Mouse (Mus musculus) forebrain, embryonic 11.5 days (tissue): ENCODE results near the gene Cep112. TPM values are rescaled to one million over a fixed set of nuclear protein-coding genes. Genes with fewer than 3 reads are reported as not detected.

ENCODE experiments used
- ATAC-seq: fragments of 200-750 bp; cut with Nextera tagmentation; replicated peaks from 2 replicates; pipeline ENCODE4 v1.8.0; 2017; ENCODE audit warnings: moderate TSS enrichment; ENCODE audit not compliant: low FRiP score
- DNase-seq: peaks from one replicate; pipeline ENCODE4 v3.0.0-alpha.2; 2017; ENCODE audit warnings: low spot score
- H3K27ac ChIP-seq: fragments of 300-500 bp; sonication (generic); 2 replicates; pipeline ENCODE4 v1.5.1; 2014; ENCODE audit warnings: low read depth, low read length
- H3K27me3 ChIP-seq: fragments of 300-500 bp; sonication (generic); 2 replicates; pipeline ENCODE4 v1.6.1; 2014; ENCODE audit warnings: mild to moderate bottlenecking, low read length, mixed read lengths; ENCODE audit not compliant: control insufficient read depth, insufficient read depth
- H3K36me3 ChIP-seq: fragments of 300-500 bp; sonication (generic); 2 replicates; pipeline ENCODE4 v1.6.1; 2014; ENCODE audit warnings: mild to moderate bottlenecking, low read length, moderate library complexity, mixed read lengths; ENCODE audit not compliant: control insufficient read depth, insufficient read depth
- H3K4me1 ChIP-seq: fragments of 300-500 bp; sonication (generic); replicated peaks from 2 replicates; pipeline ENCODE4 v1.6.1; 2014; ENCODE audit warnings: low read length, mixed read lengths; ENCODE audit not compliant: control insufficient read depth, insufficient read depth
- H3K4me2 ChIP-seq: fragments of 300-500 bp; sonication (generic); 2 replicates; pipeline ENCODE4 v1.6.1; 2014; ENCODE audit warnings: low read depth, mild to moderate bottlenecking, low read length, moderate library complexity, mixed read lengths; ENCODE audit not compliant: severe bottlenecking
- H3K4me3 ChIP-seq: fragments of 300-500 bp; sonication (generic); 2 replicates; pipeline ENCODE4 v1.5.1; 2014; ENCODE audit warnings: low read depth, low read length
- H3K9ac ChIP-seq: fragments of 300-500 bp; sonication (generic); 2 replicates; pipeline ENCODE4 v1.6.1; 2014; ENCODE audit warnings: low read length
- H3K9me3 ChIP-seq: fragments of 300-500 bp; sonication (generic); 2 replicates; pipeline ENCODE4 v1.6.1; 2016; ENCODE audit warnings: low read length, mixed read lengths; ENCODE audit not compliant: control insufficient read depth
- WGBS: fragments of 180-500 bp; shearing (Covaris S2); extraction: QIAGEN DNeasy Blood & Tissue Kit; methylation state at CpG from one replicate; pipeline ENCODE4 v1.1.7; 2014; 5-methylcytosine and 5-hydroxymethylcytosine counted together
- polyA plus RNA-seq: library from polyadenylated mRNA; unstranded; fragments of >200 nt; fragmentation: Nextera tagmentation; extraction: Ambion mirVana; gene quantifications from 2 replicates; pipeline ENCODE4 v1.2.1, GENCODE M21; 2014

Gene Cep112
- polyA plus RNA-seq, 1 experiment from 2014 or later: 16.9 TPM

DNA sequence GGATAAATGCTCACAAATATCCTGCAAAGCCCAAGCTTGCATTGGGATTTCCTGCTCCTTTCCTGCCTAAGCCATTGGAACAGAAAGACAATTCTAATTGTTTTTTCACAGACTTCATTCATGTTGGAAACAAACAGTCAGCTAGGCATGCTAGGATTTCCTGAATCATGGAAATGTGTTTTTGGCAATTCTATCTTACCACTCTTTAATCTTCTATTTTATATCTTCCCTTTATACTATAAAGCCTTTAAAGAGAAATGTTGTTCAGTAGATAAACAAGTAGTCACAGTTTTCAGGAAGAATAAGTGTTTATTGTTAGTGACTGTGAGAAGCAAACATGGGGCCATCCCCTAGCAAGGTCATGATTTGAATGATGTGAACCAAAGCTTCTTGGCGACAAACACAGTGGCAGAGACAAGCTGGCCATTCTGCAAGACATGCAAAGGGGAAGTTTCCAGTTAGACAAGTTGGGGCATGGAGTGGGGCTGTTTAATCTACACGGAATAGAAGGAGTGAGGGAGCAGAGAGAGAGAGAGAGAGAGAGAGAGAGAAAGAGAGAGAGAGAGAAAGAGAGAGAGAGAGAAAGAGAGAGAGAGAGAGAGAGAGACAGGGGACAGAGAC, 169.1 kb downstream of the Cep112 start:
- no peaks in the 10 kb centered on the region for H3K36me3 ChIP-seq
- H3K4me3 ChIP-seq: no peak overlapping the region
- H3K27me3 ChIP-seq: no peaks in the 10 kb centered on the region
- H3K9me3 ChIP-seq: no peaks in the 10 kb centered on the region
- 87% methylated on average over 2 of the region's 2 CpGs for WGBS
- H3K27ac ChIP-seq: no peak overlapping the region
- no peak for DNase-seq
- H3K4me1 ChIP-seq: no peaks in the 10 kb centered on the region
- H3K4me2 ChIP-seq: no peak overlapping the region
- H3K9ac ChIP-seq: no peak overlapping the region
- ATAC-seq: no peak

GRCm38 (mm10) chr11:108605301-108605700, 180.3 kb downstream of the Cep112 start:
- no peaks in the 10 kb centered on the region for H3K9me3 ChIP-seq
- no peaks in the 10 kb centered on the region for H3K27me3 ChIP-seq
- no peak overlapping the region for H3K9ac ChIP-seq
- WGBS: 16% methylated on average over 3 of the region's 3 CpGs
- 0 out of 2 replicates have a peak, but pooled peaks cover 2% of the 10 kb centered on the region for H3K4me1 ChIP-seq
- peak; percentile 94 for ATAC-seq
- H3K36me3 ChIP-seq: no peaks in the 10 kb centered on the region
- H3K4me3 ChIP-seq: no peak overlapping the region
- peak; percentile 66 for DNase-seq
- H3K27ac ChIP-seq: peak overlapping the region; percentile 57; the same call in 1 of the 2 replicates
- no peak overlapping the region for H3K4me2 ChIP-seq

DNA sequence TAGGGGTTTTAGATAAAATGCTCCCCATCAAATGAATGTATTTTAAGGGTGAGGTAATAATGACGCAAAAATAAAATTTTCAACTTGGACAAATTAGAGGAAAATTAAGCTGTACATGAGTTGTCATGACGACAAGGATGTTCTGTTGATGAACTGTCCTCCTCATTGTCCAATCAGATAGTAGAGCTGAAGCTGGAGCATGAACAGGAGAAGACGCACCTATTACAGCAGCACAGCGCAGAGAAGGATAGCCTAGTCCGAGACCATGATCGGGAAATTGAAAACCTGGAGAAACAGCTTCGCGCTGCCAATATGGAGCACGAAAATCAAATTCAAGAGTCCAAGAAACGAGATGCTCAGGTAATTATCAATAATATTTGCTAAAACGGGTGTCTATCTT, 181.0 kb downstream of the Cep112 start:
- no peak overlapping the region for H3K9ac ChIP-seq
- H3K27ac ChIP-seq: peak overlapping the region; percentile 60; the same call in 1 of the 2 replicates
- H3K9me3 ChIP-seq: no peaks in the 10 kb centered on the region
- 0 out of 2 replicates have a peak, but pooled peaks cover 2% of the 10 kb centered on the region for H3K4me1 ChIP-seq
- 74% methylated on average over 11 of the region's 11 CpGs for WGBS
- H3K36me3 ChIP-seq: no peaks in the 10 kb centered on the region
- no peaks in the 10 kb centered on the region for H3K27me3 ChIP-seq
- no peak overlapping the region for H3K4me3 ChIP-seq
- ATAC-seq: 0 out of 2 replicates have a peak, but pooled peaks have one; percentile 45
- 0 out of 2 replicates have a peak overlapping the region, but pooled peaks have one; percentile 15 for H3K4me2 ChIP-seq
- no peak for DNase-seq

- Histone ChIP-seq H3K9me3 (no peaks in the 10 kb centered on the region), H3K27me3 (no peaks in the 10 kb centered on the region), H3K4me1 (0 out of 2 replicates have a peak, but pooled peaks cover 2% of the 10 kb centered on the region), H3K9ac (no peak overlapping the region), H3K4me2 (no peak overlapping the region), H3K4me3 (no peak overlapping the region), H3K27ac (no peak overlapping the region), H3K36me3 (no peaks in the 10 kb centered on the region)
- DNase-seq (no peak), ATAC-seq (no peak)
Measured at GRCm38 (mm10) chr11:108606836-108607235, 181.8 kb downstream of the Cep112 start.

GRCm38 (mm10) chr11:108620628-108621433, 195.8 kb downstream of the Cep112 start:
- DNase-seq (no peak), ATAC-seq (no peak)
- Histone ChIP-seq H3K27me3 (no peaks in the 10 kb centered on the region), H3K4me3 (no peak overlapping the region), H3K9ac (no peak overlapping the region), H3K9me3 (no peaks in the 10 kb centered on the region), H3K4me1 (peaks cover 2% of the 10 kb centered on the region; the same call in 1 of the 2 replicates), H3K27ac (0 out of 2 replicates have a peak overlapping the region, but pooled peaks have one; percentile 12), H3K36me3 (no peaks in the 10 kb centered on the region), H3K4me2 (no peak overlapping the region)
- WGBS: 66% methylated on average over 7 of the region's 7 CpGs

- no peak overlapping the region for H3K4me3 ChIP-seq
- DNase-seq: no peak
- peak; percentile 49; the same call in 1 of the 2 replicates for ATAC-seq
- H3K9me3 ChIP-seq: no peaks in the 10 kb centered on the region
- H3K4me2 ChIP-seq: no peak overlapping the region
- no peaks in the 10 kb centered on the region for H3K36me3 ChIP-seq
- no peak overlapping the region for H3K9ac ChIP-seq
- 0 out of 2 replicates have a peak overlapping the region, but pooled peaks have one; percentile 12 for H3K27ac ChIP-seq
- peaks cover 2% of the 10 kb centered on the region; the same call in 1 of the 2 replicates for H3K4me1 ChIP-seq
- no peaks in the 10 kb centered on the region for H3K27me3 ChIP-seq
- 71% methylated on average over 9 of the region's 9 CpGs for WGBS
Measured at GRCm38 (mm10) chr11:108621434-108621901, 196.5 kb downstream of the Cep112 start.

- DNase-seq (no peak), ATAC-seq (no peak)
- Histone ChIP-seq H3K27ac (no peak overlapping the region), H3K4me1 (no peaks in the 10 kb centered on the region), H3K27me3 (no peaks in the 10 kb centered on the region), H3K9me3 (no peaks in the 10 kb centered on the region), H3K4me2 (no peak overlapping the region), H3K36me3 (no peaks in the 10 kb centered on the region), H3K9ac (no peak overlapping the region), H3K4me3 (no peak overlapping the region)
- 85% methylated on average over 5 of the region's 5 CpGs for WGBS
Measured at GRCm38 (mm10) chr11:108625546-108626232, 200.7 kb downstream of the Cep112 start.

DNA sequence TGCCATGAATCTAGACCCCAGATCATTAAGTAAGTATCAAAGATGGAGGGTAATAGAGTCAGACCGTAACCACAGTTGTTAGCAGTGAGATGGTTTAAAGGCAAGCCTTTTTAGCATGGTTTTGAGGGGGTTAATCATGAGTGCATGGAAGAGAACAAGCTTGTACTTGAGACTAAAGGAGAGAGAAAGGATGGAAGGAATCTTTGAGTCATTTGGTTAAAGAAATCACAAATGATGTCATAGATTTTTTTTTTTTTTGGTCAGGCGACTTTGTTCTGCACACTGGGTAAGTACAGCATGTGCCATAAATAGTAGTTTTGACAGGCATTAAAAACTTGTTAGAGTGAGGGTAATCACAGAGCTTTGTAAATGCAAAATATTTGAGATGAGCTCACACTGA, 212.8 kb downstream of the Cep112 start:
- WGBS: 77% methylated on average over 2 of the region's 2 CpGs

More for the DNA sequence above, 212.8 kb downstream of the Cep112 start:
- Histone ChIP-seq H3K4me3 (no peak overlapping the region), H3K36me3 (no peaks in the 10 kb centered on the region), H3K9ac (no peak overlapping the region), H3K27me3 (no peaks in the 10 kb centered on the region), H3K4me2 (no peak overlapping the region), H3K27ac (no peak overlapping the region), H3K9me3 (no peaks in the 10 kb centered on the region), H3K4me1 (no peaks in the 10 kb centered on the region)
- DNase-seq (no peak), ATAC-seq (no peak)
